Mouse (Mus musculus) retina, embryonic 14.5 days (tissue): ENCODE measurements at regions not wholly inside any gene's neighbourhood (a gene's known extent, or its start where the extent isn't known, plus 50 kb on each side); places are given as distances from the start of the nearest gene placed in this dataset.

Source experiments
- DNase-seq: peaks from one replicate; pipeline ENCODE4 v3.0.0-alpha.2; 2015; ENCODE audit warnings: low spot score

DNA sequence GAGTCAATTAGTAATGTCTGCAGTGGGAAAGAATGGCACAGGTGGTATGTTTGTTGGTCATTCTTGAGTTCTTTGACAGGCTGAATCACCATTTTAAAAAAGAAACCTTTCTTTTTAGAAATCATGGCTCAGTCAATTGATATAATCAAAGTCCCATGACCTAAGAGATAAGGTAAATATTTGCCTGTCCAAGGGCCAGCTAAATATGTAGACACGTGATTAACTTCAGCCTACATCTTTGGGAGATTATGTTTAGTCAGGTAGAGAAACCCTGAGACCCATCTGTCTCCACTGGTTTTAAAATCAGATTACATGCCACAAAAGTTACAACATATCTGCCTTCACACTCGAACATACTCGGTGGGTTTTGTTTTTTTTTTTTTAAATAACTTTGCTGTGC, 128.6 kb upstream of the Kazn start:
- no peak for DNase-seq

DNA sequence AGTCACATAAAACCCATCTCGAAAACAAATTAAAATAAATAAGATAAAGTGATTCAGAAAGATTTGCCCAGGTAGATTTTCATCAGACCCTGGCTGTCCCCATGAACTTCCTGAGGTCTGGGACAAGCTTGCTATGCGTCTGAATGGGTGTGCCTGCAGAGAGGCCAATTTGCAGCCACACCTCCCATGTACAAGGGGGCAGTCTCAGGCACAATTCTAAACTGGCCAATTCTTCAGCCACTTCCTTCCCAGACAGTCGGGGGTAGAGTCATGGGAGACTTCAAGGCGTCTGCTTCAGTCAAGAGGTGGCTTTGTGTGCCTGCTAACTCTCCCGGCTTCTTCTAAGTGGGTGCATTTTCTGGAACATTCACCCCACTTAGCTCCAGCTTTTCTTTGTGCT, 122.9 kb upstream of the Kazn start:
- DNase-seq: no peak

DNA sequence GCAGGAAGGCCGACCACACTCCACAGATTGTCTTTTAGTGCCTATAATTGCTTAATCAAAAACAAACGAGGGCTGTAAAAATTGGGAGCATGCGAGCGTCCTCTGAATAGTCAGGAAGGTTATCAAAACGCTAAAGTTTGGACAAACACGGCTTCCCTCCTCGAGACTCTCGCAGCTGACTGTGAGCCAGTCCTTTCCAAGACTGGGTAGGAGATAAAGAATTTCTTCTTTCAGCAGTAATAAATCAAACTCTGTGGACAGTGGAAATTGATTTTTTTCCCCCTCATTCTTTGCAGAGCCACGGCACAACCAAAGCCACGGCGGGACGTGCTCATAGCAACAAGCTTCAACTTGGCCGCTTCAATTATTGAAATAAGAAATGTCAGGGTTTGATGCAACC, 119.7 kb upstream of the Kazn start:
- no peak for DNase-seq

DNA sequence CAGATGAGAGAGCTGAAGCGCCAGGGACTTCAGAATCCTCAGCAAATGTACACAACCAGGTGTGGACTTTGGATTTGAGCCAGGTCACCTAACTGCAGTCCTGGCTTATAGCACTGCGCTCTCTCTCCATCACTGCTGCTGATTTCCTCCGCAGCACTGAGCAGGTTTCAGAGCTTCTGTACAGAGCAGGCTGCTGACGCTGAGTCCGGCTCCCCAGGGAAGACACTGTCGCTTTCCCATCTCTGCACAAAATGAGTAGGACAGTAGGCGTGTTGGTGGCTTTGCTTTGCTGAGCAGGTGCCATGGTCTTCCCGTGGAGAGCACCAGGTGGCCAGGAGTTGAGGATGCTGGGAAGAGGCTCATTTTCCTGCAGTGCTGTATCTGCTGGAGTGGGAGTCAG, 116.2 kb upstream of the Kazn start:
- no peak for DNase-seq

DNA sequence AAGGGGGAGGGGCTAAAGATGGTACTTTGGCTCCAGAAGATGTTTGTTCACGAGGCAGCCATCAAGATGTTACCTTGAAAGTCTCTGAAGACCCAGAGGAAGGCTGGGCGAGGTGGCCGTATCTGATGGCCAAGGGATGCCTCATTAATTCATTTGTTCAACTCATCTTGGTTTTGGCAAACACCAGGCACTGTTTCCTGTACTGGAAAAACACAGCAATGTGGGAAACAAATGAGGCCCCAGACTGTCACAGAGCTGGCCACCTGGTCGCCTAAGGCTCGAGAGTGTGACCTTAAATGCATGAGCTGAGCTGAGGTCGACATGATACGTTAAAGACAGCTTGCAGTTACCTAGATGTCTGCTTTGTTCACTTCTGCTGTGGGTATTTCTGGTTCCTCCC, 114.3 kb upstream of the Kazn start:
- DNase-seq: no peak

DNA sequence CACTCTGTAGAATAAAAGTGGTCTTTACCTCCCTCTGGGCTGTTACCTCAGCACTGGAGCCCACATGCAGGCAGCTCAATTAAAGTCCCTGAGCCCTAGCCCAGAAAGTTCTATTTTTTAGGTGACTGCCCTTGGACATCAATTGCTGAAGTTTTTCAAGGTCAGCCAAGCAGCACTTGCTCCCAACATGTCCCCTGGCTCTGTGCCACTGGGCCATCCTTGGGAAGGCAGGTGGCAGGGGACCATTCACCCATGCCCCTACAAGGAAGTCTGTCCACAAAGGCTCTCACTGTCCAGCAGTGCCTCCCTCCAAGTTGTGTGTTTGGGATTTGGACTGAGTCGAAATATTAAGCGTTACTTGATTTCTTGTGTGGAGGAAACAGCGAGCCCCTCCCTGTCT, 112.6 kb upstream of the Kazn start:
- no peak for DNase-seq

DNA sequence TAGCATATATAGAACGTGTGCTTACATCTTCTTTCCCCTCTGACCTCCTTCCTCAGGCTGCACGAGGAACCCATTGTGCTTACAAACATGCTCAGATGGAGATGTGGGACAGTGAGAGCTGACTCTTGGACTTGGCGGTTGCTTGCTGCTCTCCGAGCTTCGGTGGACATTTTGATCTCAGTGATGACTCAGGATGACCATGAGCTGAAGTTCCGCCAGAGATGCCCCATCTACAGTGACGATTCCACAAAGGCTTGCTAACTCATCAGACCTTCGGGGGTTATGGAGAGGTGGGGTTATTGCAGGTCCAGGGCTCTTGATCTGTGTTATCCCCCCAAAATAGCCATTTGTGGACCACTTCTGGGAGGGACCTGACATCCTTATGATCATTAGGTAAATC, 111.8 kb upstream of the Kazn start:
- no peak for DNase-seq

DNA sequence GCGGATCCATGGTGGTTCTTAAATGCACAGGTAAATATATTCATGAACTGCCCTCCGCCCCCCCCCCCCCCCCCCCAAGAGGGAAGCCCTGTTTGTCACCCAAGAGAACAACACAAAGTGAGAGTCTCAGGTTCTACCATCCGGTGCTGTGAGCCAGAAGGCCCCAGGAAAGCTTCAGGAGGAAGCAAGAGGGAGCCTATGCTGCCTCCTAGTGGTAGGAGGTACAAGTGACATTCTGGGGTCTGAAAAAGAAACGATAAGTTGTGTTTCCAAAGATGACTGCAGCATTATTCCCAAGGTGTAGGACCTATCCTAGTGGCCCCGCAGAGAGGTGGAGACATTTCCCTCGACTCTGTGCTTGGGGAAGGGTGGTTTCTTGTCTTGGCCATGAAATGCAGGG, 109.7 kb upstream of the Kazn start:
- DNase-seq: no peak

DNA sequence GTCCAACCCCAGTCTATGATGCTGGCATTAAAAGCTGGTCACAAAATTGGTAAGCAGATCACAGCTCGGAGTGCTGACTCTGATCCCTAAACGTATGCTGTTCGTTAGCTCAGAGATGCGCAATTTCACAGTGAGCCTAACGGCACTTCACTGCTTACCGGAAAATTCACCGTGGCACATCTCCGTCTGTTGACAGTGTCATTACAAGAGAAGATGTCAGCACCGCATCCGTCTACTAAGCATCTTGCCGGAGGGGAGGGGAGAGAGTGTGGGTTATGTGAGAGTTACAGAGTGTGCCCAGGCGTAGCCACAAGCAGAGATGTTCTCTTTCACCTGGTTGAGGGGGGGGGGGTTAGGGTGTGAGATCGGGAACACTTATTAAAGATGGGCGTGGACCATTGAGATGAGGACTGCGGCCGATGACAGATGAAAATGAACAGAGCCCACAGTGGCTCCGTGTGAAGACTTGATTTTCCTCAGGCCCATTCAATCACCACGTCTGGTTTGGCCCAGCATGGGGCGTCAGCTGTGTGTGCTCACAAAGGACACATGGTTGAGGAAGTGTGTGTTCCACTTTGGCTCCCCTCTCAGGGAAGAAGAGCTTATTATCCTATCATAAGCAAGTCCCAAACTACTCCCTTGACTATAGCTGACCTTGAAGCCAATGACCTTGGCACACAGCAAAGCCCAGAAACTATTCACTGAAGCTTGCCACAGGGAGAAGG, 103.4 kb upstream of the Kazn start:
- no peak for DNase-seq

DNA sequence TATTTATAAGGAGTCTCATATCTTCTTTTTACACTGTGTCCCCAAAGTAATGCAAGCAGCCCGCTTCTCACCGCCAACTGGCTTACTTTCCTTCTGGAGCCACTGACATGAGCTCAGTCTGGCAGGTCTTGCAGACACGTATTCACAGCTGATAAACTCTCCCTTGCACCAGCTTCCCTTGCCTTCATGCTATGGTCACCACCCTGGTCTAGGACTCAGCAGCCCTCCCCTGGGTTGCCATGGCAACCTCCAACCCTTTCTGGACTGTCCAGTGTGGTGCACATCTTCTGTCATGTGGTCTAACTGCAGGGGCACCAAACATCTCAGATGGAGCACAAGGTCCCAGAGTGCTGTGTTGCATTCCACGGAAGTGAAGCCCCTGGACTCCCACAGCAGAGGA, 102.1 kb upstream of the Kazn start:
- DNase-seq: peak; percentile 39

DNA sequence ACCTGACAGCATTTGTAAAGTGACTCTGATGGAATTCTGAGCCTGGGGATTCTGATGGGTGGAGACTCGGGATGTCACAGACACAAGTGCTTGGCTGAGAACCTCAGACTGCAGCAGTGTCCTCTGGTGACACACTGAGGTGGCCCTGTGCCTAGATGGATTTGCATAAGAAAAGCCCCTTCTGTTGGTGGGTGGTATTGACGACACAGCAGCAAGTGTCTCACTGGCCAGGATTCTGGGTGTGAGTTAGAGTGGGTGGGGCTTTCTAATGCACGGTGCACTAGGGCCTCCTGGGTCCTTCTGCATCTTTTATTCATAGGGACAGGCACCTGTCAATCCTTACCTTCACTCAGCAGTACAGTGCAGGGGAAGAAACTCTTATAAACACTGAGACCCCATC, 100.9 kb upstream of the Kazn start:
- DNase-seq: peak; percentile 43

DNA sequence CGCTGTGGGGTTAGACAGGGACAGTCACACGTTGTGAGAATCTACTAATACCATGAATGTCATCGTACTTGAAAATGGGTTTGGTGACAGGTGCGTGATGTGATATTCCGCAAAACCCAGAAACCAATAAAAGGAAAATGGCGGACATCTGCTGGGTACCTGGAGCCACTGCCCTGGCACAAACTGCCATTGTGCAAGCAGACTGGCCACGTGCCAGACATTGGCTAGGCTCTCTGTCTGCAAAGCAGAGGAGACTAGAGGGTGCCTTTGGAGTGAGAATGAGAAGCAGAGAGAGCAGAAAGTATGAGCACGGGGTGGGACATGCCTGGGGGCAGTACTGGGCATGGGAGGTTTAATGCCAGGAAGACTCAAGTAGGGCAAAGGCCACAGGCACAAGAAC, 98.5 kb upstream of the Kazn start:
- no peak for DNase-seq

DNA sequence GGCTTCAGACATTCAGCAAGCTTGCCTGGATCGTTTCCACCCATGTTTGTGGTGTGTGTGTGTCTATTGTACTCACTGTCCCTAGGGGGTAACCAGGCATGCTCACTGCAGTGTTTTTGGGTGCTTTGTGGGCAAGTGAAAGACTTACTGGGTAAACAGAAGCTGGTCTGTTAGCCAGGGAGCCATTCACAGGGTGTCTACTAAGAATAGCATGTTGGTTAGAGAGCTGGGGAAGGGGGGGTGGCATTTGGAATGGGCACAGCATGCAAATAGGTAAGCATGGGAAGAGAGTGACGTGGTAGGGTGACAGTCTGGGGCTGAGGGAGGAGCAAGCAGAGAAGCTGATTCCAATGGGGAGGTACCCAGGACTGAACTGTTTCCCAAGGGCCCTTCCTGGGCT, 97.7 kb upstream of the Kazn start:
- DNase-seq: no peak

DNA sequence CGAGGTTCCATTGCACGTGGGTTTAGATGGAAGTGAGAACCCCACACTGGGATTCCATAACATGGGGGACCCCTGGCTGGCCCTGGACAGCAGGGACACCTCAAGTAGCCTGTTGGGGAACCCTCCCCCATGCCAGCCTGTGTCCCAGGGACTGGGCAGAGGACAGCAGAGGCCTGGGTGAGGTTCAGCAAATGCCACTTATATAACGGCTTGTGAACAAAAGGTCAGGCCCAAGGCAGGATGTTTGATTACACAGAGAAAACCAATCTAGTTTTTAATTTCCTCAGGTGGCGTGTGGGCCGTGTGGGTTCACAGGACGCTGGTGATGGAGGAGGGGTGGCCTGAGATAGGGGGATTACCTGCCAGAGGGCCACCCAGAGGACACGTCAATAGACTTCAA, 94.9 kb upstream of the Kazn start:
- no peak for DNase-seq

DNA sequence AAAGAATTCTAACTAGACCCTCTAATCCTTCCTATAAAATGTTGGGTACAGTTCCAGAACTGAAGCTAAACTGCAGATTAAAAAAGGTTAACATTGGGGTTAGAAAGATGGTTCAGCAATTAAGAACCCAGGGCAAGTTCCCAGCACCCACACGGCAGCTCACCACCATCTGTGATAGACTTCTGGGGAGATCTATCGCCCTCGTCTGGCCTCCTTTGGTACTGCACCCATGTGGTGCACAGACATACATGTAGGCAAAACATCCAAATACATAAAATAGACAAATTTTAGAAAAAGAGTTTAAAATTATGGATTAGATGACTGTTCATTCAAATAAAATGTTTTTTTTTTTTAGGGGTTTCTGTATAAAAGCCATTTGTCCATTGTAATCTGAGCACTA, 91.4 kb upstream of the Kazn start:
- DNase-seq: no peak

DNA sequence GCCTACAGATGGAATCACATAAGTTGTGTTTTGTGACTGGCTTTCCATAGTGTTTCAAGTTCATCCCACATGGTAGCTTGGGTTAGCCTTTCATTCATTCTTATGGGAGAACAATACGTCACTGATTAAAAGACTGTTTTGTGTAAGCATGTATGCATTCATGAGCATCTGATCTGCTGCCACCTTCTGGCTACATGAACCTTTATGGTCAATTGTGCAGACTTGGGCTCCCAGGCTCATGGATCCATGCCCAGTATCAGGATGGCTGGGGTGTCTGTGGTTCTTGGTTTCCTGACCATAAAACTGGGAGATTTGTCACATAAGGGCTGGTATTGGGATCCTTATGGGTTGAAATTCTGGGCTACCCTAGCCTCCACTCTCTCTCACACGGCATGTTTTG, 90.4 kb upstream of the Kazn start:
- DNase-seq: no peak

DNA sequence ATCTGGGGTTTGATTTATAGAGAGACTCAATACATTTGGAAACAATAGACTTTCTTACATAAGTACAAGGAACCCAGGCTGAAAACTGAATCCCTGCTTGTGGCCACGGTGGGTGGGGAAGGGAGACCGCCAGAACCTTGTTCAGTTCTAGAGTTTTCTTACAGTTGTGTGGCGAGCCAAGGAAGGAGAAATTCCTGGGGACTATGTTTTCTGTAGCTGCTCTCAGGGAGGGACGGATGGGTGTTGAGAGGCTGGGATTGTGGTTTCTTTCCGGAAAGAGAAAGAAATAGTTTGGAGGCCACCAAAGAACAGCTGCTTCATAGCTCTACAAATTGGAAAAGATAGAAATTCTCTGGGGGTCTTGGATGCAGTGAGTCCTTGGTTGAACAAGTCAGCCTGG, 87.3 kb upstream of the Kazn start:
- no peak for DNase-seq

DNA sequence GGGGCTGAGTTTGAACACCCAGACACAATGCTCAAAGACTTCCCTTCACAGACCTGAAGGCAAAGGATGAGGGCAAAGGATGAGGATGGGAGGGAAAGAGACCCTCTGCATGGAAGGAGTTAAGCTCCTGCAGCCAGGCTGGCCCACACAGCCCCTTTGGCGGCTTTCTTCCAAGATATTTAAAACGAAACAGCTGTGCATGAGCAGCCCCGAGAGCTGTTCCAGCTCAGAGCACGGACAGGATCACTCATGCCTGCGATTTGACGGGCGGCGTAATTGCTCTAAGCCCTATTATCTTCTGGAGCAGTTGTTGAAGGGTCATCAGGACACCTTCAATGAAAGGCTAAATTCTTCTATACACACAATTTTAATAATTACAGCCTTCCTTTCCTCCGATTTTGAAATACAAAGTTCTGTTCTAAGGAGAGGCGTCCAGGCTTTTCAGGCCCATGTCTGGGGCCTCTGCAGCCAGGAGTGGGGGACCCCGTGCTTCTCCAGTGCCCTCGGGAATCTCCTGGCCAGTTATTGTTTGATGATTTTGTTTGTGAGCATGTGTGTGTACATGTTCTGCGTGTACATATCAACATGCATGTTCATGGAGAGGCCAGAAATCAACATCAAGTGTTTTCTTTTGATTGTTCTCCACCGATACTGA, 82.1 kb upstream of the Kazn start:
- peak; percentile 49 for DNase-seq

DNA sequence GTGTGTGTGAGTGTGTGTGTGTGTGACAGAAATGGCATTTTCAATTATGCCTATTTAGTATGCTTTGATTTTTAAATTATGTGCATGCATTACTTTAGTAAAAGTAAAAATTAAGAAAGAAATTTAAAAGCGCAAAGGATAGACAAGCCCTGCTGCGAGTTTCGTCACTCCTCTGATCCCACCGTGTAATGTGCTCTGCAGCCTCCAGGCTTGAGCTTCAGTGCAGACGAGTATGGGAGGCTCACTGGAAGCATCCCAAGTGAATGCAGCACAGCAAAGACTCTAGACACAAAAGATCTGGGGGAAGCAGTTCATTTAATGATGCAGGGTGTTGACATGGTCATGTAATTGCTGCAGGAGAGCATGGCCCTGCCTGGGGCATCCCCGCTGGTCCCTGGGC, 71.1 kb upstream of the Kazn start:
- no peak for DNase-seq

DNA sequence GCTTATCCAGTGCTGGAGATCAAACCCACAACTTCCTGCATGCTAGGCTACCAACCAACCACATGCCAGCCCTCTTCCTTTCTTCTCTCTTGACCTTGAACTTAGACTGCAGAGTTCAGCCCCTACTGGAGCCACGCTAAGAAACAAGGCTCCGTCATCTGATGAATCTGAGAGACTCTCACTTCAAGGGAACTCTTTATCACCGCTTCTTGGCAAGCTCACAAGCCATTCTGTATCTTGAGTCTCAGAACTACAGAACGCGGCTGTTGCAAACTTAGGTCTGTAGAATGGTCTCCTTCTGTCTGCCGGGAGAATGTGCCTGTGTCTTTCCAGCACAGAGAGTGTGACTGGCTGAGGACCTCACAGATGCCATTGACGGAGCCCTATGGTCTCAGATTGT, 69.1 kb upstream of the Kazn start:
- no peak for DNase-seq

DNA sequence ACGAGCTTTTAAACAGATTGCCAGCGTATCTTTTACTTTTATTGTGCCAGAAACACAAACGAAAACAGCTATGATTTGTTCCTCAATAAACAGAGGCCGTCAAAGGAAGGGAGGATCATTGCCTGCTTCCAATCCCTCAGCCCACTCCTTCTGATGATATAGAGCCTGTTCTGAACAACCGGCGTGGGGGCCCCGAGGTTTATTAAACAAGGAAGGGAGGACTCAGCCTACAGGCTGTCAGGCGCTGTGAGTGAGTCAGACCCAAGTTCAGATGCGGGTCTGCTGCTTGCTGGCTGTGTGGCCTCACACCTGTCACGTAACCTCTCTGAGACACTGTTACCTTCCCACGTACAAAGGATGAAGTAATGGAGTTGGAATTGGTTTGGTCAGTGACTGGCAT, 68.1 kb upstream of the Kazn start:
- DNase-seq: no peak

DNA sequence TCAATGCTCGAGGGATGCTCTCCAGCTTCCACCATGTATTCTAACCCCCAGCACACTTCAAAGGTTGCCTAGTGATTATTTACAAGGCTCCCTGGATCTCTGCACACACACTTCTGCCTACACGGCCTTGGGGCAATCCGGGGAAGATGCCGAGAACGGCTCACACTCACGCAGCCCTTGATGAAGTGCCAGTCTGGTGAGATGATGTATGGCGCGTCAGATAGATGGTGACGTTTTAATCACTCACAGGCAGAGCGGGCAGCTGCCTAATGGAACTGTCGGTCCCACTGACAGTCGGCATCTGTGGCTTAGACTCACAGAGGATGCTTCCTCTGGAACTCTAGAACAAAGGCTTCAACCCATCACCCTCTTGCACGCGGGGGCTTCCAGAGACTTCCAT, 66.9 kb upstream of the Kazn start:
- no peak for DNase-seq

DNA sequence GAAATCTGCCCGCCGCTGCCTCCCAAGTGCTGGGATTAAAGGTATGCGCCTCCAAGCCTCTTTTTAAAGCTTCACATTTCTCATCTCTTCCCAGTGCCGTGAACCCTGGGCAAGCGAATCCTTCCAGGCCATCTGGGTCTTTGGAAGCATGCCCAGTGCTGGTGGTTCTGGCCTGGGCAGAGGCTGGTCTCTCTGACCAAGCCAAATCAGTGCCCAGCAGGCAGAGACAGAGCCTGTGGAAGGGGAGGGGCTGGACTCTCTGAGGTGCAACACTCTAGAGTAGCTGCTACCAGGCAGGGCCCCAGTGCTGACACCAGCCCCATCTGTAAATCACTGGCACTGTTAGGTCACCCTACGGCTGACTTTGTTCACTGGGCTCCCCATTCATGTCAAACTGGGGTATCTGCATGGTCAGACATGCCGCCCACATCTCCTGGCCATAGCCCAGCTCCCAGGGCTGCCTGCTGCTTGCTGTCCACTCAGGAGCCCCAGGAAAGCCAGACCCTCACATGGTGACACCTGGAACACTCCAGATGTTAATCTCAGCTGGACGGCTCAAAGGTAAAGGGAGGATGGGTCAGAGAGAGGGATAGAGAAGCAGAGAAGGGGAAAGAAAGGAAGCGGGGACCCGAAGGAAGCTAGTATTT, 64.3 kb upstream of the Kazn start:
- no peak for DNase-seq

DNA sequence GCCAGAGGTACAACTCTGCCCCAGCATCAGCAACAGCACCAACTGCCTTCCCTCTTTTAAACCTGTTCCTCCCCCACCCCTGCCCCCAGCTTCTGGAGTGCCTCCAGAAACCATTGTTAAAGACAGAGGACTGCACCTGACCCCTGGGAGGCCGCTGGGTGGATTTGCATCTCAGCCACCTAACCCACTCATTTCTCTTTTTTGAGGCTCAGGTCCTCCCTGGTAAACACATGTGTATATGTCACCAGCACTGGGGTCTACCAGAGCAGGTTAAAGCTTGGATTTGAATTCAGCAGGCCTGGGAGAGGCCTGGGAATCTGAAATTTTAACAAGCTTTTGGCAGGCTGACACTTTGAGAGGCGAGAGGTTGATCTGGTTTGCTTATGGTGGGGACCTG, 63.5 kb upstream of the Kazn start:
- no peak for DNase-seq
